Mouse (Mus musculus): ENCODE measurements around the gene D030056L22Rik.

DNA sequence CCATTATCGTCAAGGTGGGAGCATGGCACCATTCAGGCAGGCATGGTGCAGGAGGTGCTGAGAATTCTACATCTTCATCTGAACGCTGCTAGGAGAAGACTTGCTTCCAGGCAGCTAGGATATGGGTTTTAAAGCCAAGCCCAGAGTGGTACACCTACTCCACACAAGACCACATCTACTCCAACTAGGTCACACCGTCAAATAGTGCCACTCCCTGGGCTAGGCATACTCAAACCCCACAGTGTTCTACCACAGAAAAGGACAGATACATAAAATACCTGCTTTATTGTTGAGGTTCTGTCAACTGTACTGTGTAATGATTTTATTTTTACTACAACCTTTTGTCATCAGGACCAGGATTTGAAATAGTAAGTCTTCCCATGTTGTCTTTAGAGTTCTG, 17.9 kb upstream of the D030056L22Rik start:
- no peak for TF ChIP-seq CTCF (IDR thresholded peaks at IDR 0.05; ENCODE audit: control insufficient read depth, insufficient read depth, insufficient read length)
- no peak for TF ChIP-seq USF1 (IDR thresholded peaks at IDR 0.05; ENCODE audit: low read depth)
- no peak for TF ChIP-seq MYOG (IDR thresholded peaks at IDR 0.05; ENCODE audit: control insufficient read depth, extremely low read depth, insufficient read length)
- no peak for TF ChIP-seq CEBPB (IDR thresholded peaks at IDR 0.05; ENCODE audit: low read depth)
- TF ChIP-seq MYOD1 (IDR thresholded peaks at IDR 0.05; ENCODE audit: control insufficient read depth, insufficient read length, low read depth) = no peak

All from C2C12 (cell line).